Mouse (Mus musculus): ENCODE data around the gene Hspa5. TPM values are rescaled to one million over a fixed set of nuclear protein-coding genes. Genes with fewer than 3 reads are reported as not detected.
A peak's percentile ranks its signal among the peaks of the same experiment; 100 is the strongest.

Hspa5 gene
- total and polyA plus RNA-seq, 3 experiments, result 59.2 to 367 (median 127) TPM

DNA sequence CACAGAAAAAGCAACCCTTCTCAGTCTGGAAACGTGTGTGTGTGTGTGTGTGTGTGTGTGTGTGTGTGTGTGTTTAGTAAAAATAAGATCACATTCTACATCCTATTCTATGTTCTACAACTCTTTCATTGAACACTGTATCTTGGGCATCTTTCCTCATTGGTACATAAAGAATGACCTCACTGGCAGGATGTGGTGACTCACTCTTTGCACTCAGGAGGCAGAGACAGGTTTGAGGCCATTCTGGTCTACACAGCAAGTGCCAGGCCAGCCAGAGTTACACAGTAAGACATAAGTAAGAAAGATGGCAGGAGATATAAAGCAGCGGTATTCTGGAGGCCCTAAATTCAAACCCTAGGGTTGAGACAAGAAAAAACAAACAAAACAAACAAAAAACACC lies 8.9 kb upstream of the Hspa5 start:
- no peaks in the 10 kb centered on the region for H3K27me3 ChIP-seq (ENCODE audit: insufficient read depth, low read length)
- TF ChIP-seq TAL1 (conservative IDR thresholded peaks at IDR 0.05; ENCODE audit: low read depth, low read length) (no peak), GATA2 (IDR thresholded peaks at IDR 0.05; ENCODE audit: borderline replicate concordance, low read depth, low read length) (no peak)
- no peak for ATAC-seq (ENCODE audit: extremely low read depth, insufficient number of reproducible peaks, low FRiP score, poor library complexity, severe bottlenecking)

DNA sequence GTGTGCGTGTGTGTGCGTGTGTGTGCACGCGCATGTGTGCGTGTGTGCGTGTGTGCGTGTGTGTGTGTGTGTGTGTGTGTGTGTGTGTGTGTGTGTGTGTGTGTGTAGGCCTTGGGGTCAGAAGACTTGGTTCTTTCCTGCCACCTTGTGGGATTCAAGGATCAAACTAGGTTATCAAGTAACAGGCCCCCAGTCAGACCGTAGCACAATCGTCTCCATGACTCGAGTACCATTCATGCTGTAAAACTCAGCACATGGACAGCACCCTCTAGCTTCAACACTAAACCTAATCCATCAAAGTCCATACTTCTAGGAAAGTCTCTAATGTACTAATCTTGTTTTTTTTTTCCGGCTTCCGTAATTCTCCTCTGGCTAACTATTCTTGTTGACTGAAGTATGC lies 7.0 kb upstream of the Hspa5 start:
- DNase-seq (ENCODE audit: low spot score), result no peak
- TF ChIP-seq POLR2AphosphoS5 (IDR thresholded peaks at IDR 0.05; ENCODE audit: insufficient replicate concordance, low read depth, low read length) (no peak), TAL1 (conservative IDR thresholded peaks at IDR 0.05; ENCODE audit: low read depth, low read length) (no peak), GATA1 (IDR thresholded peaks at IDR 0.05; ENCODE audit: borderline replicate concordance, low read length) (no peak), GATA2 (IDR thresholded peaks at IDR 0.05; ENCODE audit: borderline replicate concordance, low read depth, low read length) (no peak), CTCF (IDR thresholded peaks at IDR 0.05; ENCODE audit: low read depth, low read length) (no peak)
- Histone ChIP-seq H3K4me3 (ENCODE audit: low read depth, low read length) (no peak overlapping the region), H3K27me3 (ENCODE audit: insufficient read depth, low read length) (no peaks in the 10 kb centered on the region), H3K36me3 (replicated peaks) (peaks cover 9% of the 10 kb centered on the region), H3K4me1 (ENCODE audit: insufficient read depth, low read depth, low read length) (peaks cover 18% of the 10 kb centered on the region), H3K9me3 (replicated peaks) (peaks cover 5% of the 10 kb centered on the region)
- ATAC-seq (ENCODE audit: extremely low read depth, insufficient number of reproducible peaks, low FRiP score, poor library complexity, severe bottlenecking), result no peak

More for the DNA sequence above, 8.9 kb upstream of the Hspa5 start:
- H3K4me3 ChIP-seq (ENCODE audit: low read depth, low read length), result no peak overlapping the region
- no peak for DNase-seq (ENCODE audit: low spot score)
- peaks cover 5% of the 10 kb centered on the region for H3K9me3 ChIP-seq (replicated peaks)
- H3K36me3 ChIP-seq (replicated peaks), result no peaks in the 10 kb centered on the region
- peaks cover 18% of the 10 kb centered on the region for H3K4me1 ChIP-seq (ENCODE audit: insufficient read depth, low read depth, low read length)

DNA sequence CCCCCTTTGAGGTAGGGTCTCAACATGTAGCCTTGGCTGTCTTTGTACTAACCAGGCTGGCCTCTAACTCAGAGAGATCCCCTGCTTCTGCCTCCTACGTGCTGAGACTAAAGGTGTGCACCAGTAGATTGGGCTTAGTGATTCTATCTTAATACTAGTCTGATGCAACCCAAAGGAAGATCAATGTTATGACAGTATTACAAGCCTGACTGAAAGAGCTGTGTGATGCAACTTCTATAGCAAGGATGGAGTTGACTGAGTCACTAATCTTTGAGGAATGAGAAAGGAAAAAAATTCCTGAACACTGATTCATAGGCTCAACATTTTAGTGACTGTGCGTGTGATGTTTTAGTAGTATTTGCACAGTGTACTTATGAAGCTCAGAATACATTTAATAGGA lies 1.7 kb upstream of the Hspa5 start:
- Histone ChIP-seq H3K4me3 (ENCODE audit: low read depth, low read length) (no peak overlapping the region; the same call in 1 of the 2 replicates), H3K9me3 (replicated peaks) (no peaks in the 10 kb centered on the region), H3K27me3 (ENCODE audit: insufficient read depth, low read length) (no peaks in the 10 kb centered on the region), H3K4me1 (ENCODE audit: insufficient read depth, low read depth, low read length) (peaks cover 26% of the 10 kb centered on the region), H3K36me3 (replicated peaks) (peaks cover 39% of the 10 kb centered on the region)
- ATAC-seq (ENCODE audit: extremely low read depth, insufficient number of reproducible peaks, low FRiP score, poor library complexity, severe bottlenecking), result no peak
- no peak for DNase-seq (ENCODE audit: low spot score)
- TF ChIP-seq TAL1 (conservative IDR thresholded peaks at IDR 0.05; ENCODE audit: low read depth, low read length) (no peak), GATA2 (IDR thresholded peaks at IDR 0.05; ENCODE audit: borderline replicate concordance, low read depth, low read length) (no peak), GATA1 (IDR thresholded peaks at IDR 0.05; ENCODE audit: borderline replicate concordance, low read length) (no peak), POLR2AphosphoS5 (IDR thresholded peaks at IDR 0.05; ENCODE audit: insufficient replicate concordance, low read depth, low read length) (no peak), CTCF (IDR thresholded peaks at IDR 0.05; ENCODE audit: low read depth, low read length) (no peak)

DNA sequence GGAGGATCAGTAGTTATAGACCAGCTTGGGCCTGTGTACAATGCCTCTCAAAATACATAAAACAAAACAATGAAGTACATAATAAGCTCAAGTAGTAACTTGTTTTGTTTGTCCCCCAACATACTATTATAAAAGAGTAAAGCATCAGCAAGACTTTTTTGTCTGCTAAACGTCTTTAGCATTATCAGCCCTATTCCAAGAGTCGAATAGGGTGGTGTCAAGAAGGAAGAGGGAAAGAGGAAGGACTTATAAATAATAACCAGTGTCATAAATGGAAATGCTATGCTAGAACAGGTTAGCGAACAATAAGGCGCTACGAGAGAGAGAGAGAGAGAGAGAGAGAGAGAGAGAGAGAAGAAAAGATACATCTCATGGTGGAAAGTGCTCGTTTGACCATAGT lies 819 bp upstream of the Hspa5 start:
- ATAC-seq (ENCODE audit: extremely low read depth, insufficient number of reproducible peaks, low FRiP score, poor library complexity, severe bottlenecking), result no peak
- H3K27me3 ChIP-seq (ENCODE audit: insufficient read depth, low read length), result no peaks in the 10 kb centered on the region
- DNase-seq (ENCODE audit: low spot score), result no peak
- TF ChIP-seq GATA1 (IDR thresholded peaks at IDR 0.05; ENCODE audit: borderline replicate concordance, low read length) (no peak), POLR2AphosphoS5 (IDR thresholded peaks at IDR 0.05; ENCODE audit: insufficient replicate concordance, low read depth, low read length) (no peak), GATA2 (IDR thresholded peaks at IDR 0.05; ENCODE audit: borderline replicate concordance, low read depth, low read length) (no peak), TAL1 (conservative IDR thresholded peaks at IDR 0.05; ENCODE audit: low read depth, low read length) (no peak), CTCF (IDR thresholded peaks at IDR 0.05; ENCODE audit: low read depth, low read length) (no peak)
- peaks cover 48% of the 10 kb centered on the region for H3K36me3 ChIP-seq (replicated peaks)
- no peaks in the 10 kb centered on the region for H3K9me3 ChIP-seq (replicated peaks)
- H3K4me1 ChIP-seq (ENCODE audit: insufficient read depth, low read depth, low read length), result peaks cover 33% of the 10 kb centered on the region
- peak overlapping the region; percentile 98 for H3K4me3 ChIP-seq (ENCODE audit: low read depth, low read length)

DNA sequence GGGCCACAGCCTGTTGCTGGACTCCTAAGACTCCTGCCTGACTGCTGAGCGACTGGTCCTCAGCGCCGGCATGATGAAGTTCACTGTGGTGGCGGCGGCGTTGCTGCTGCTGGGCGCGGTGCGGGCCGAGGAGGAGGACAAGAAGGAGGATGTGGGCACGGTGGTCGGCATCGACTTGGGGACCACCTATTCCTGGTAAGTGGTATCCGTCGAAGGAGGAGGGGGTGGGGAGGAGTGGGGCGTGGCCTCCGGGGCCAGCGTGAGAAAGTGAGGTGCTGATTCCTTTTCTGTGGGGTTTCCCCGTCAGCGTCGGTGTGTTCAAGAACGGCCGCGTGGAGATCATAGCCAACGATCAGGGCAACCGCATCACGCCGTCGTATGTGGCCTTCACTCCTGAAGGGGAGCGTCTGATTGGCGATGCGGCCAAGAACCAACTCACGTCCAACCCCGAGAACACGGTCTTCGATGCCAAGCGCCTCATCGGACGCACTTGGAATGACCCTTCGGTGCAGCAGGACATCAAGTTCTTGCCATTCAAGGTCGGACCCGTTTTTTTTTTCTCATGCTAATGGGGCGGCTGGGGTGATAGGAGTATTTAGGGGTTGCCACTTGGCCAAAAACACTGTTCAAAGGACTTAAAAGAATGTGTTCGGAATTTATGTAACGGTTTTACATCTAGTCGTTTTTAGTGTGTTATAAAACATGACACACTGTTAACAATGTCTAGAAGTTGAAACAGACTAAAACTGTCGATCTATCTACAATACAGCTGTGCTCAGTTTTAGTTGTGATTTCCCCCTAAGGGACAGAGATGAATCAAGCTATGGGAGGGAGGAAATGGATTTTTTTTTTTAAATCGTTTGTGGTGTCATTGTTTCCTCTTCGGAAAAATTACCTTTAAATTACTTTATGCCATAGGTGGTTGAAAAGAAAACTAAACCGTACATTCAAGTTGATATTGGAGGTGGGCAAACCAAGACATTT lies 774 bp downstream of the Hspa5 start:
- Histone ChIP-seq H3K27me3 (ENCODE audit: insufficient read depth, low read length) (no peaks in the 10 kb centered on the region), H3K4me3 (ENCODE audit: low read depth, low read length) (peak overlapping the region; percentile 98), H3K36me3 (replicated peaks) (peaks cover 62% of the 10 kb centered on the region), H3K9me3 (replicated peaks) (no peaks in the 10 kb centered on the region), H3K4me1 (ENCODE audit: insufficient read depth, low read depth, low read length) (peaks cover 46% of the 10 kb centered on the region)
- ATAC-seq (ENCODE audit: extremely low read depth, insufficient number of reproducible peaks, low FRiP score, poor library complexity, severe bottlenecking) (no peak), DNase-seq (ENCODE audit: low spot score) (peak; percentile 40)
- TF ChIP-seq POLR2AphosphoS5 (IDR thresholded peaks at IDR 0.05; ENCODE audit: insufficient replicate concordance, low read depth, low read length) (peak; percentile 83), CTCF (IDR thresholded peaks at IDR 0.05; ENCODE audit: low read depth, low read length) (no peak)

DNA sequence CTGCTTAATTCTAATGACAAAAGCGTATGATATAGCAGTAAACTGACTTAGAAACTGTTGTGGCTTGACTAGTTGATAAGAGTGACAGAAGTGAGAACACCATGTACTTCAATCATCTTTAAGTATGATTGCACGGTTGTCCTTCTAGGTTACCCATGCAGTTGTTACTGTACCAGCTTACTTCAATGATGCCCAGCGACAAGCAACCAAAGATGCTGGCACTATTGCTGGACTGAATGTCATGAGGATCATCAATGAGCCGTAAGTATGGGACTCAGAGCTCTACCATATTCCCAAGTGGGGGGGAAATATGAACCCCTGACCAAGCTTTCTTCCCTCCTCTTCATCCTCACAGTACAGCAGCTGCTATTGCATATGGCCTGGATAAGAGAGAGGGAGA lies 1.9 kb downstream of the Hspa5 start:
- ATAC-seq (ENCODE audit: extremely low read depth, insufficient number of reproducible peaks, low FRiP score, poor library complexity, severe bottlenecking) (no peak), DNase-seq (ENCODE audit: low spot score) (no peak)
- Histone ChIP-seq H3K9me3 (replicated peaks) (no peaks in the 10 kb centered on the region), H3K4me3 (ENCODE audit: low read depth, low read length) (peak overlapping the region; percentile 98; the same call in 1 of the 2 replicates), H3K36me3 (replicated peaks) (peaks cover 71% of the 10 kb centered on the region), H3K27me3 (ENCODE audit: insufficient read depth, low read length) (no peaks in the 10 kb centered on the region), H3K4me1 (ENCODE audit: insufficient read depth, low read depth, low read length) (peaks cover 47% of the 10 kb centered on the region)
- no peak for TF ChIP-seq CTCF (IDR thresholded peaks at IDR 0.05; ENCODE audit: low read depth, low read length)
- TF ChIP-seq GATA2 (IDR thresholded peaks at IDR 0.05; ENCODE audit: borderline replicate concordance, low read depth, low read length), result no peak
- TF ChIP-seq POLR2AphosphoS5 (IDR thresholded peaks at IDR 0.05; ENCODE audit: insufficient replicate concordance, low read depth, low read length), result no peak
- no peak for TF ChIP-seq GATA1 (IDR thresholded peaks at IDR 0.05; ENCODE audit: borderline replicate concordance, low read length)
- TF ChIP-seq TAL1 (conservative IDR thresholded peaks at IDR 0.05; ENCODE audit: low read depth, low read length), result no peak

Data from G1E (cell line).